Mouse (Mus musculus): ENCODE data around the gene Cyp2c23.
A peak's percentile ranks its signal among the peaks of the same experiment; 100 is the strongest.

The Cyp2c23 gene

GRCm38 (mm10) chr19:44028972-44029371 lies at the start of gene Cyp2c23:
TSS of gene Cyp2c23 (minus strand) at chr19:44029208.
- no peak for DNase-seq (ENCODE audit: low read depth, low spot score)

- DNase-seq (ENCODE audit: low read depth, low spot score) = no peak
These were observed 48.0 kb upstream of the Cyp2c23 start for GRCm38 (mm10) chr19:44077024-44077423.

GRCm38 (mm10) chr19:44076457-44076856 lies 47.4 kb upstream of the Cyp2c23 start:
- DNase-seq (ENCODE audit: low read depth, low spot score) = peak; percentile 55

- no peak for DNase-seq (ENCODE audit: low read depth, low spot score)
These were observed 46.0 kb upstream of the Cyp2c23 start for GRCm38 (mm10) chr19:44074986-44075385.

GRCm38 (mm10) chr19:44071166-44071565 lies 42.2 kb upstream of the Cyp2c23 start:
- no peak for DNase-seq (ENCODE audit: low read depth, low spot score)

GRCm38 (mm10) chr19:44069914-44070232 lies 40.9 kb upstream of the Cyp2c23 start:
- no peak for DNase-seq (ENCODE audit: low read depth, low spot score)

GRCm38 (mm10) chr19:44069121-44069913 lies 40.3 kb upstream of the Cyp2c23 start, which contains the start of gene Erlin1:
TSS of gene Erlin1 (minus strand) at chr19:44069785.
- peak; percentile 83 for DNase-seq (ENCODE audit: low read depth, low spot score)

- DNase-seq (ENCODE audit: low read depth, low spot score) = no peak
These were observed 39.2 kb upstream of the Cyp2c23 start for GRCm38 (mm10) chr19:44068232-44068631.

GRCm38 (mm10) chr19:44067323-44068049 lies 38.5 kb upstream of the Cyp2c23 start:
- no peak for DNase-seq (ENCODE audit: low read depth, low spot score)

- no peak for DNase-seq (ENCODE audit: low read depth, low spot score)
These were observed 35.7 kb upstream of the Cyp2c23 start for GRCm38 (mm10) chr19:44064734-44065133.

GRCm38 (mm10) chr19:44063773-44064172 lies 34.8 kb upstream of the Cyp2c23 start:
- DNase-seq (ENCODE audit: low read depth, low spot score) = no peak

- DNase-seq (ENCODE audit: low read depth, low spot score) = no peak
These were observed 31.2 kb upstream of the Cyp2c23 start for GRCm38 (mm10) chr19:44060226-44060625.

- DNase-seq (ENCODE audit: low read depth, low spot score) = no peak
These were observed 26.3 kb upstream of the Cyp2c23 start for GRCm38 (mm10) chr19:44055173-44055826.

GRCm38 (mm10) chr19:44050388-44050787 lies 21.4 kb upstream of the Cyp2c23 start:
- DNase-seq (ENCODE audit: low read depth, low spot score) = no peak

- DNase-seq (ENCODE audit: low read depth, low spot score) = no peak
These were observed 20.3 kb upstream of the Cyp2c23 start for GRCm38 (mm10) chr19:44049282-44049681.

- no peak for DNase-seq (ENCODE audit: low read depth, low spot score)
These were observed 16.8 kb upstream of the Cyp2c23 start for GRCm38 (mm10) chr19:44045847-44046246.

GRCm38 (mm10) chr19:44042121-44042520 lies 13.1 kb upstream of the Cyp2c23 start:
- no peak for DNase-seq (ENCODE audit: low read depth, low spot score)

GRCm38 (mm10) chr19:44033396-44033795 lies 4.4 kb upstream of the Cyp2c23 start:
- DNase-seq (ENCODE audit: low read depth, low spot score) = no peak

- no peak for DNase-seq (ENCODE audit: low read depth, low spot score)
These were observed 3.2 kb upstream of the Cyp2c23 start for GRCm38 (mm10) chr19:44032046-44032744.

GRCm38 (mm10) chr19:44030024-44030423 lies 1.0 kb upstream of the Cyp2c23 start:
- DNase-seq (ENCODE audit: low read depth, low spot score) = no peak

- peak; percentile 17 for DNase-seq (ENCODE audit: low read depth, low spot score)
These were observed 2.0 kb downstream of the Cyp2c23 start for GRCm38 (mm10) chr19:44026956-44027530.

Measured in mesoderm, embryonic 11.5 days (tissue).